Mouse (Mus musculus) activated CD4-positive, CD25-positive, alpha-beta regulatory T cell, adult 9 weeks (primary cell): Measurements from ENCODE around the gene Ubxn6. TPM values are rescaled to one million over a fixed set of nuclear protein-coding genes. Genes with fewer than 3 reads are reported as not detected.

ENCODE experiments used
- polyA plus RNA-seq: library from polyadenylated mRNA; unstranded; fragments of 100-300 nt; shearing (Covaris generic); gene quantifications from one replicate; pipeline ENCODE4 v1.2.1, GENCODE M21; 2017

The Ubxn6 gene
- polyA plus RNA-seq, result 75.5 TPM

DNA sequence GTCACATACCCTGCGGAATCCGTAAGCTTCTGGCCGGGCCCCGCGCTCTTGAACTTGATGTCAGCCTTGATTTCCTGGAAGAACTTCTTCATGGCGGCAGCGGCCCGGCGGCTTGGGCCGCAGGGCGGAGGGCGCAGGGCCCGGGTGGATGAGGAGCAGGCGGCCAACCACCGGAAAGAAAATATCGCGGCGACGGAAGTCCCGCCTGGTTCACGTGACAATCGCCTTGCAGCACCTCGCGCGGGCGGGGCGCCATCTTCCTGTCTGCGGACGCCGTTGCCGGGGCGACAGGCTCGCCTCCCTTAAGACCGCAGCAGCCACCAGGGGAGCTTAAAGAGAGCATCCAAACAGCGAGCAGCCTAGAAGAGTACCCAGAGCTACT is at the start of gene Ubxn6:
Gene Ubxn6 (minus strand): TSS at position 202 of the 382 bp plus-strand sequence.

GRCm38 (mm10) chr17:56121826-56122225 is 47.0 kb upstream of the Ubxn6 start, which contains the start of gene Lrg1:
Gene Lrg1, minus strand, starts transcription at chr17:56122001.

GRCm38 (mm10) chr17:56117251-56117710 is 42.5 kb upstream of the Ubxn6 start, which contains the start of gene Plin5:
Gene Plin5, minus strand, starts transcription at chr17:56117596.

DNA sequence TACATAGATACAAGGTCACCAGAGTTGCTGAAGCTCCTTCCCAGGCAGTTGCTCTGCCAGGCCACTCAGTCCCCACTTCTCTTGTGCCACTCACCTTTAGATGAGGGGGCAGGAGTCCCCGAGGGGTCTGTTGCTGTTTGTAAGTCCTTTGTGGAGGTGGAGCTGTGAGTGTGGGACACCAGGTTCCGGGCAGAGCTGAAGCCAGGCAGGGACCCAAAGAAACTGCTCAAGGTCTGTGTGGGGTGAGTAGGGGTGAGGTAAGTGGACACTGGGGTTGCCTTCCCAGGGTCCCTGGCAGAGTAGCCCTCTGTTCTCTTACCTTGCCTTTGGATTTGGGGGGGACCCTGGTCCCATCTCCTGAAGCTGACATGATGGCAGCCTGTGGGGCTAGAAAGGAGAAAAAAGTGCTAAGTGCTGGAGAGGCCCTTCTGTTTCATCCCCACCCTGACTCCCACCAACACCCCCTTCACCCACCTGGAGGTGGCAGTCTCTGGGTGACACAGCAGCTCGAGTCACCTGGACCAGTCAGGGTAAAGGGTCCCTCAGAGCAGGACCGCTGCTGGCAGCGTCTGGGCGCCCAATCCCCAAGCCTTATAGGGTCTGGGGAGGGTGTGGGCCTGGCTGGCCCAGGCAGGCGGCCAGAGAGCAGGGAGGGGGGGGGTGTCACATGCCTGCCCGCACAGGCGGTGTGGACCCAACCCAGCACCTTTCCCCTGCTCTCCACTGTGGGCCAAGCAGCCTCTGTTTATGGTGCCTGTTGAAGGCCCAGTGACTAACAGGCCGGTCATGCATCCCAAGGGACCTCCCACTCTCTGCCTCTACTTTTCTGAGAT is 34.6 kb upstream of the Ubxn6 start, which contains the start of gene Plin4:
Gene Plin4 (minus strand): TSS at position 585 of the 833 bp plus-strand sequence.

DNA sequence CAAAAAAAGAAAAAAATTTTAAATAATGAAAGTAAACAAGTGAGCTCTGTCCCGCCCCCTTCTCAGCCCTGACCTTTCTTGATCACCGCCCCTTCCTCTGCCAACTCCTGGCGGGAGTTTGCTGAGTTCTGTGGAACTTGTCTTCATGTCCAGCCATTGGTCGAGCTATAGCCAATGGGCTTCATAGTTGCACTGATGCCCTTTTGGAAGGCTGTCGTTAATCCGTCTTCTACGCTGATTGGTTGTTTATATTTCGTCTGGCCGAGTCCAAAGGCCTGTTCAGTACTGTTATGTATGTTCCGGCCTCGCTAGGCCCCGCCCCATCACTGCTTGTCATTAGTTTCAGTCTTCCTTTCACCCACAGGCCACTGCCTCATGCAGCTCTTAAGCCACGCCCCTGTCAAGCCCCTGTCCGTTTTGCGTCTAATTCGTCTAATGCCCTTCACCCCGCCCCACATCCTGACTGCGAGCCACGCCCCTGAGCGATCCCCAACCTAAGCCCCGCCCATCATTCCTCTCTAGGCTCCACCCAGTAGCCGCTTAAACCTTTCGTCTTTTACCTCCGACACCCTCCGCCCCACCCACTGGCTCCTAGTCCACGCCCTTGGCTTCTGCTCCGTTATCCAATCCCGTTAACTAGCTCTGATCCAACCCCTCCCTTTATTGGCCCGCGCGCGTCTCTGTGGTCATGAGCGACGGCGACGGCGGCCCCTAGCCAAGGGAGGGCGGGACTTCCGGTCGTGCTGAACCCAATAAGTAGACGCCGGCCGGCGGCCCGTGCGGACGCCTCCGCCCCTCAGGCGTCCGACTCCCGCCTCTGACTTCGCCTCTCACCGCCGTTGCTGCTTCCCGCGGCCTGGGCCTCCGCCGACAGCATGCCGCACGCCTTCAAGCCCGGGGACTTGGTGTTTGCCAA is 4.3 kb upstream of the Ubxn6 start, which contains the start of gene Hdgfl2:
Gene Hdgfl2 (plus strand): TSS at position 755 of the 916 bp plus-strand sequence.

GRCm38 (mm10) chr17:56040030-56040856 is 34.6 kb downstream of the Ubxn6 start, which contains the start of gene Chaf1a:
Gene Chaf1a, plus strand, starts transcription at chr17:56040439.

GRCm38 (mm10) chr17:56036176-56036900 is 38.5 kb downstream of the Ubxn6 start, which contains the start of gene Sh3gl1:
Gene Sh3gl1, minus strand, starts transcription at chr17:56036635.

Other genes with a start within 250 kb of the Ubxn6 start
- 23.6 TPM for gene Zfp119a, start 196.1 kb downstream of the Ubxn6 start, polyA plus RNA-seq
- gene Zfp959, start 182.9 kb downstream of the Ubxn6 start, polyA plus RNA-seq, result 29.5 TPM
- 11.9 TPM for gene Zfp119b, start 125.5 kb downstream of the Ubxn6 start, polyA plus RNA-seq
- 82.9 TPM for gene Ebi3, start 122.4 kb downstream of the Ubxn6 start, polyA plus RNA-seq
- gene Yju2, start 115.9 kb downstream of the Ubxn6 start, polyA plus RNA-seq, result 32.8 TPM
- gene Shd, start 104.6 kb downstream of the Ubxn6 start, polyA plus RNA-seq, result not detected
- gene Fsd1, start 88.5 kb downstream of the Ubxn6 start, polyA plus RNA-seq, result not detected
- gene Stap2, start 69.4 kb downstream of the Ubxn6 start, polyA plus RNA-seq, result 0.49 TPM
- 36.2 TPM for gene Mpnd, start 69.3 kb downstream of the Ubxn6 start, polyA plus RNA-seq
- 164 TPM for gene Sh3gl1, start 38.4 kb downstream of the Ubxn6 start, polyA plus RNA-seq
- 1.2 TPM for gene Chaf1a, start 34.6 kb downstream of the Ubxn6 start, polyA plus RNA-seq
- 139 TPM for gene Hdgfl2, start 4.6 kb upstream of the Ubxn6 start, polyA plus RNA-seq
- gene Plin4, start 34.8 kb upstream of the Ubxn6 start, polyA plus RNA-seq, result not detected
- not detected for gene Plin5, start 42.6 kb upstream of the Ubxn6 start, polyA plus RNA-seq
- gene Lrg1, start 47.0 kb upstream of the Ubxn6 start, polyA plus RNA-seq, result not detected
- not detected for gene Sema6b, start 65.3 kb upstream of the Ubxn6 start, polyA plus RNA-seq
- 34.1 TPM for gene Tnfaip8l1, start 87.4 kb upstream of the Ubxn6 start, polyA plus RNA-seq
- gene Mydgf, start 108.9 kb upstream of the Ubxn6 start, polyA plus RNA-seq, result 60.7 TPM
- gene Dpp9, start 143.9 kb upstream of the Ubxn6 start, polyA plus RNA-seq, result 40.5 TPM
- gene Fem1a, start 181.8 kb upstream of the Ubxn6 start, polyA plus RNA-seq, result 3.4 TPM
- gene Ticam1, start 201.8 kb upstream of the Ubxn6 start, polyA plus RNA-seq, result 8.1 TPM
- 40.9 TPM for gene Plin3, start 217.8 kb upstream of the Ubxn6 start, polyA plus RNA-seq
- gene Arrdc5, start 225.3 kb upstream of the Ubxn6 start, polyA plus RNA-seq, result not detected
- 25.1 TPM for gene Uhrf1, start 228.3 kb upstream of the Ubxn6 start, polyA plus RNA-seq